ENCODE assay signal across 36 mouse cellular contexts in the genomic region with DNA sequence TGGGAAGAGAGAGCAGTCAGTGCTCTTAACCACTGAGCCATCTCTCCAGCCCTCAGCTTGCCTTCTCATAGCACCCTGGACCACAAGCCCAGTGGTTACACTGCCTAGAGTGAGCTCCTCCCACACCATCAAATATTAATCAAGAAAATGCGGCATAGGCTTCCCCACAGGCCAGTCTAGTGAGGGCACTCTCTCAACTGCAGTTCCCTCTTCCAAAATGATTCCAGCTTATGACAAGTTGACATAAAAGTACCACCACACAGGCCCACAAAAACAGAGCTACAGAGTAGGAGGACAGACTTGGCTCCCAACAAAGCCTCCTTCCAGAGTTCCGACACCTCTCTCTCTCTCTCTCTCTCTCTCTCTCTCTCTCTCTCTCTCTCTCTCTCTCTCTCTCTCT. TPM values are rescaled to one million over a fixed set of nuclear protein-coding genes. Genes with fewer than 3 reads are reported as not detected.
"Had no signal": no experiment of that assay in that cellular context is flagged by ENCODE, and none has a peak within 500 bp of the region (broad histone marks: within the 10 kb centered on the region; RNA-seq: fewer than 3 reads in every experiment).

No protein-coding gene starts in this region.

- DNase-seq: heart, postnatal 10 days; heart, postnatal 14 days; heart, postnatal 36 days; heart, postnatal 4 days; kidney, adult 11 months; kidney, adult 18-20 months; kidney, adult 2 months; kidney, adult 8-10 months; kidney, adult 9 months; kidney, postnatal 10 days; kidney, postnatal 14 days; kidney, postnatal 25 days; kidney, postnatal 36 days; kidney, postnatal 4 days; layer of hippocampus, adult 9-11 months; layer of hippocampus, postnatal 36 days had no signal

- H3K36me3 ChIP-seq: heart, embryonic 10.5 days; heart, embryonic 12.5 days; heart, embryonic 13.5 days; heart, embryonic 15.5 days; hindbrain, embryonic 10.5 days; hindbrain, embryonic 12.5 days; hindbrain, embryonic 13.5 days; hindbrain, embryonic 15.5 days; intestine, embryonic 15.5 days; kidney, embryonic 15.5 days had no signal

- H3K4me3 ChIP-seq: heart, embryonic 10.5 days; heart, embryonic 12.5 days; heart, embryonic 13.5 days; heart, embryonic 15.5 days; hindbrain, embryonic 10.5 days; hindbrain, embryonic 12.5 days; hindbrain, embryonic 13.5 days; hindbrain, embryonic 15.5 days; intestine, embryonic 15.5 days; kidney, embryonic 15.5 days; layer of hippocampus, adult 2 months had no signal

- H3K9ac ChIP-seq: heart, embryonic 12.5 days; heart, embryonic 13.5 days; heart, embryonic 15.5 days; hindbrain, embryonic 12.5 days; hindbrain, embryonic 13.5 days; hindbrain, embryonic 14.5 days; hindbrain, embryonic 15.5 days; intestine, embryonic 15.5 days; kidney, embryonic 15.5 days had no signal

- H3K27ac ChIP-seq: heart, embryonic 10.5 days; heart, embryonic 13.5 days; heart, embryonic 15.5 days; hindbrain, embryonic 10.5 days; hindbrain, embryonic 12.5 days; hindbrain, embryonic 13.5 days; hindbrain, embryonic 14.5 days; hindbrain, embryonic 15.5 days; hindbrain, postnatal 0 days; intestine, embryonic 15.5 days; kidney, embryonic 15.5 days; kidney, postnatal 0 days; layer of hippocampus, adult 2 months had no signal

- H3K27me3 ChIP-seq: heart, embryonic 12.5 days; heart, embryonic 15.5 days; hindbrain, embryonic 12.5 days; hindbrain, embryonic 13.5 days; hindbrain, embryonic 15.5 days; intestine, embryonic 15.5 days; kidney, embryonic 15.5 days had no signal

- H3K4me1 ChIP-seq: heart, embryonic 10.5 days; heart, embryonic 12.5 days; heart, embryonic 13.5 days; heart, embryonic 15.5 days; hindbrain, embryonic 10.5 days; hindbrain, embryonic 12.5 days; hindbrain, embryonic 13.5 days; hindbrain, embryonic 15.5 days; intestine, embryonic 15.5 days; kidney, embryonic 15.5 days had no signal

RNA-seq across cellular contexts. Expression of a gene that starts 29.1 kb away (rescaled TPM):
- total RNA-seq: heart, postnatal 10 days; heart, postnatal 14 days; heart, postnatal 36 days; hematopoietic stem cell, adult 5-6 weeks had no signal
- polyA plus RNA-seq: heart, embryonic 11.5 days; heart, embryonic 15.5 days; heart, embryonic 16.5 days; inflammation-experienced regulatory T-cells, adult 6 months had no signal

RNA-seq across cellular contexts. Expression of a gene that starts 31.4 kb away (rescaled TPM):
- total RNA-seq: heart, postnatal 10 days; heart, postnatal 25 days; heart, postnatal 36 days; hematopoietic stem cell, adult 5-6 weeks had no signal
- polyA plus RNA-seq: heart, postnatal 0 days had no signal
